Mouse (Mus musculus) hindbrain, embryonic 10.5 days (tissue): ENCODE data around the gene Slco2b1. TPM values are rescaled to one million over a fixed set of nuclear protein-coding genes. Genes with fewer than 3 reads are reported as not detected.

Experiments
- DNase-seq: peaks from one replicate; pipeline ENCODE4 v3.0.0-alpha.2; 2017; ENCODE audit warnings: low spot score
- H3K27ac ChIP-seq: fragments of 300-500 bp; sonication (generic); 2 replicates; pipeline ENCODE4 v1.5.1; 2016; ENCODE audit warnings: mild to moderate bottlenecking, moderate library complexity
- H3K27me3 ChIP-seq: fragments of 300-500 bp; sonication (generic); 2 replicates; pipeline ENCODE4 v1.6.1; 2016; ENCODE audit warnings: mild to moderate bottlenecking; ENCODE audit not compliant: poor library complexity, insufficient read depth, severe bottlenecking
- H3K36me3 ChIP-seq: fragments of 300-500 bp; sonication (generic); 2 replicates; pipeline ENCODE4 v1.6.1; 2016; ENCODE audit warnings: mild to moderate bottlenecking, moderate library complexity
- H3K4me1 ChIP-seq: fragments of 300-500 bp; sonication (generic); replicated peaks from 2 replicates; pipeline ENCODE4 v1.6.1; 2016; ENCODE audit warnings: mild to moderate bottlenecking
- H3K4me3 ChIP-seq: fragments of 300-500 bp; sonication (generic); 2 replicates; pipeline ENCODE4 v1.5.1; 2016; ENCODE audit warnings: mild to moderate bottlenecking, moderate library complexity
- H3K9me3 ChIP-seq: fragments of 300-500 bp; sonication (generic); 2 replicates; pipeline ENCODE4 v1.6.1; 2016; ENCODE audit warnings: mild to moderate bottlenecking, moderate library complexity
- WGBS: fragments of 180-500 bp; shearing (Covaris S2); methylation state at CpG from one replicate; pipeline ENCODE4 v1.1.7; 2016; 5-methylcytosine and 5-hydroxymethylcytosine counted together
- polyA plus RNA-seq: library from polyadenylated mRNA; unstranded; fragments of >200 nt; fragmentation: Nextera tagmentation; extraction: Ambion mirVana; gene quantifications from 2 replicates; pipeline ENCODE4 v1.2.1, GENCODE M21; 2016

The Slco2b1 gene
- polyA plus RNA-seq, 1 experiment from 2014 or later = 3.5 TPM

DNA sequence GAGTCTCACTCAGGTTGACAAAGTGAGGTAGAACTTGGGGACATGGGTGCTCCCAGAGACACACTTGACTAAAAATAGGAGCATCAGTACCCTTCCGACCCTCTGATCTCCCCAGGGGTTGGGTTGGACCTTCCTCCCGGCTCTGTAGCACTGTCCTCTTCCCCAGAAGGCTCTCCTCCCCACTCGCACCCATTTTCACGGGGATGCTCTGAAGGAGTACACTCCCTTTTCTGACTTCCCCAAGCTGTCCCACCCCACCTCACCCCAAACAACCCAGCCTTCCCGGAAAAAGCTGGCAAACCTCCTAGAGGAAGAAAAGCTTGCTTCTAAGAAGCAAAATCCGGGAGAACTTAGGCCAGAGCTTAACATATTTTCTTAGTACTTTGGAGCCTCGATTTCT lies 20.3 kb downstream of the Slco2b1 start:
- WGBS = 79% methylated on average over 7 of the region's 7 CpGs
- DNase-seq = no peak
- H3K27me3 ChIP-seq = peaks cover 2% of the 10 kb centered on the region; the same call in 1 of the 2 replicates
- no peaks in the 10 kb centered on the region for H3K9me3 ChIP-seq
- H3K4me1 ChIP-seq = peaks cover 14% of the 10 kb centered on the region; the same call in 1 of the 2 replicates
- H3K36me3 ChIP-seq = no peaks in the 10 kb centered on the region
- no peak overlapping the region for H3K4me3 ChIP-seq
- no peak overlapping the region for H3K27ac ChIP-seq

DNA sequence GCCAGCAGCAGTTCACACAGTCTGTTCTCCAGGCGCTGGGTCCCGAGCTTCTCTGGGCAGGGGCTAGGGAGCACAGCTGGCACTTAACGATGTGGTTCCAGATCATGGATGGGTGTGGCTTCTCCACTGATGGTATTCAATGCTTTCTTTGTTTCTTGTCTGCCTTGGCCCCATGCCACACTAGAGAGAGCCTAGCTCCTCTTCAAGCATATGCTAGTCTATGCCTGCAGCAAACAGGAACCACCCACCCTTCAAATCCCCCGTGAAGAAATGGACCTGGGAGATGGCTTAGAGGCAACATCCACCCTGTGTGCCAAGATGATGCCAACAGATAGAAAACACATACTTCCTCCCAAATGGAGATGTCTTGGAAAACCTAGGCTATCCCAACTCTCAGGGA lies 27.1 kb downstream of the Slco2b1 start:
- no peak overlapping the region for H3K27ac ChIP-seq
- WGBS = 68% methylated on average over 4 of the region's 4 CpGs
- H3K27me3 ChIP-seq = no peaks in the 10 kb centered on the region; the same call in none of the 2 replicates
- peaks cover 10% of the 10 kb centered on the region; the same call in 1 of the 2 replicates for H3K4me1 ChIP-seq
- no peak overlapping the region for H3K4me3 ChIP-seq
- no peaks in the 10 kb centered on the region for H3K9me3 ChIP-seq
- DNase-seq = no peak
- H3K36me3 ChIP-seq = no peaks in the 10 kb centered on the region

DNA sequence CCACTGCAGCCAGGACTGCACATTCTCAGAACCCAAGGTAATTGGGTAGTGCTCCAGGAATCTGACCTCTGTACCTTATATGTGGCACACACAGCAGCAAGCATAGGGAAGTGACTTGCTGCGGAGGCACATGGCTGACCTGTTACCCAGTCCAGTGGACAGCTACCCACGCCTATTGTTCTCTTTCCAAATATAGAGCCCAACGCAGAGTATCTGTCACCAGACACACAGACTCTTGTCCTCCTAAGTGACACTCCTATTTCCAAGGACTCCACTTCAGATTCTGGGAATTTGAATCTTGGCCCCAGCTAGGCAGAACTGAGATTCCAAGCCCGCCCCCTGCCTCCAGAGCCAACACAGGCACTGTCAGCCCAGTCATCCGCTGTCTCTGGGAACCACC lies 30.4 kb downstream of the Slco2b1 start:
- Histone ChIP-seq H3K9me3 (no peaks in the 10 kb centered on the region), H3K27me3 (no peaks in the 10 kb centered on the region; the same call in 1 of the 2 replicates), H3K4me1 (peaks cover 10% of the 10 kb centered on the region; the same call in 1 of the 2 replicates), H3K27ac (no peak overlapping the region), H3K4me3 (no peak overlapping the region), H3K36me3 (no peaks in the 10 kb centered on the region)
- WGBS = 76% methylated on average over 5 of the region's 5 CpGs
- no peak for DNase-seq

DNA sequence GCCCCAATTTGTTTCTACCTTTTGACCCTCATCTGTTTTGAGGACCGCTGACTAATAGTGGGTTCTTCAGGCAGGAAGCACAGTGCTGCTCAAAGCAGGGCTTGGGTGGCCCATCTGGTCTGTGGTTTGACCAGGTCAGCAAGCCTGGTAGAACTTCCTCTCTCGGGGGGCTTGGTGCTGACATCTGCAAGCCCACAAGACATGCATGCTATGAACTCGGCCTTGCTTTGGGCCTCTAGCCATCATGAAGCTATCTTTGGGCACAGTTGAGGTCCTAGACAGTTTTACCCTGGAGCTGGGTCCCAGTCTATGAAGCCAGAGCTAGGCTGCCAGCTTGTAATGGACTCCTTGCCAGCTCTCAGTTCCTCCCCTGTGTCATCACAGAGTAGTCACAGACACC lies 36.2 kb downstream of the Slco2b1 start:
- no peak for DNase-seq
- Histone ChIP-seq H3K4me3 (no peak overlapping the region), H3K27ac (no peak overlapping the region), H3K36me3 (no peaks in the 10 kb centered on the region), H3K4me1 (peaks cover 10% of the 10 kb centered on the region; the same call in 1 of the 2 replicates), H3K27me3 (no peaks in the 10 kb centered on the region), H3K9me3 (no peaks in the 10 kb centered on the region)
- 76% methylated on average over 3 of the region's 3 CpGs for WGBS

DNA sequence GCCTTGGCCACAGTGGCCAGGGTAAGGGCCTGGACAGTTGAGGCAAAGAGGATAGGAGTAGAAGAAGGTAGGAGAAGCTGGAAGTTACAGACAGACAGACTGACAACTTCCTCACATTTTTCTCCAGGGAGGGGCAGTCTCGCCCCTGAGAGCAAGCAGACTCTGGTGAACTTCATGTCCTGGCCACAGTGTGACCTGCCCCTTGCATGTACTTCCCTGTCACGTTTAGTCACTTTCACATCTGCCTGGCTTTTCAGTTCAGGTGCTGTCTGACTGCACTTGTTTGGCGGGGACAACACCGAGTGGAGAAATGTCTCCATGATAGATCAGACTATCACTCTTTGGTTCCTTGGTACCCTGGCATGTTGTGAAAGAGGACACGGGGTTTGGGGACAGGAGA lies 36.9 kb downstream of the Slco2b1 start:
- DNase-seq = no peak
- 80% methylated on average over 5 of the region's 5 CpGs for WGBS
- Histone ChIP-seq H3K36me3 (no peaks in the 10 kb centered on the region), H3K27ac (no peak overlapping the region), H3K4me1 (peaks cover 15% of the 10 kb centered on the region), H3K27me3 (no peaks in the 10 kb centered on the region), H3K9me3 (no peaks in the 10 kb centered on the region), H3K4me3 (no peak overlapping the region)

DNA sequence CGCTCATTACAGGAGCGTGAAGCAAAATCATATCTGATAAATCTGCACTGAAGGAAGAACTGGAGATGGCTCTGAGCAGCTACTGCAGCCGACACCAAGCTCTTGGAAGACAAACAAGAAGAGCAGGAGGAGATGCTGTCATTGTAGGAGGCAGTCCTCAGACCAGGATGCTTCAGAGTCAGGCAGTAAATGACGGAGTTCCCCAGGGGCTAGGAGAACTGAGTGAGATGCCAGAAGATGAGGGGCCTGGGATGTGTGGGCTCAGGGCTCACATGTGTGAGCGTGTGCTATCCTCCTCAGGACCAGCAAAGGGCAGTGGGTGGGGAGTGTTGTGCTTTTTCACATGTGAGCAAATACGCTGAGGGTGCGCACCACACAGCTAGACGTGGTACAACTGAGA lies 38.0 kb downstream of the Slco2b1 start:
- WGBS = 86% methylated on average over 8 of the region's 8 CpGs
- Histone ChIP-seq H3K36me3 (no peaks in the 10 kb centered on the region), H3K9me3 (no peaks in the 10 kb centered on the region), H3K27ac (no peak overlapping the region), H3K27me3 (no peaks in the 10 kb centered on the region), H3K4me3 (no peak overlapping the region), H3K4me1 (peaks cover 24% of the 10 kb centered on the region)
- no peak for DNase-seq

DNA sequence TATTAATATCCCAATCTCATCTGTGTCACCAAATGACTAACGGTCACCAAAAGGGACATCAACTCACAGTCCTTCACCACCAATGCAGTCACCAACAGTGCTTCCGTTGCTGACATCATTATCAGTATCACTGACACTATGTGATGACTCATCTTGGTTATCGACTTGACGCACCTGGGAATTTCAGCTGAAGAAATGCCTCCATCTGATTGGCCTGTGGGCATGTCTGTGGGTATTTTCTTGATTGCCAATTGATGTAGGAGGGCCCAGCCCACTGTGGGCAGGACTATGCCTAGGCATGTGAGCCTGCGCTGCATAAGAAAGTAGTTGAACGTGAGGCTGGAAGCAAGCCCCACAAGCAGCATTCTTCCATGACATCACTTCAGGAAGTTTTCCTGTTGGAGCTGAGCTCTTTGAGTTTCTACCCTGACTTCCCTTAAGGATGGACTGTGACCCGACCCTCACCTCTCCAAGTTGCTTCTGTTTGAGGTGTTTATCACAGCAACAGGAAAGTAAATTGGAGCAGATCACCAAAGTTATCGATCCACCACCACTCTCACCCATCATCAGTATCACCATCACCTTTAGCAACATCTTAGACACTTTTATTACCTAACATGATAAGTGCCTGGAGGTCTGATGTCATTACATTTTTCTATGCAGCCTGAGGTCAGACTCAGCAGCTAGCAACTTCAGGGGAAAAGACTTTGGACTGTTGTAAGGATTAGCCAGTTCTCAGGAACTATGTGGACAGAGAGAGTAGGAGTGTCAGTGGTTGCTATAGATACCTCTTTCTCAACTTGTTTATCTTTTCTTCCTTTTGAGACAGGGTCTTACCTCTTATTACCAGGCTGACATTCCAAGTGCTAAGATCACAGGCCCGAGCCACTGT lies 39.4 kb downstream of the Slco2b1 start:
- no peak for DNase-seq
- peaks cover 25% of the 10 kb centered on the region for H3K4me1 ChIP-seq
- H3K27me3 ChIP-seq = no peaks in the 10 kb centered on the region
- no peaks in the 10 kb centered on the region for H3K36me3 ChIP-seq
- no peak overlapping the region for H3K4me3 ChIP-seq
- no peaks in the 10 kb centered on the region for H3K9me3 ChIP-seq
- 87% methylated on average over 9 of the region's 9 CpGs for WGBS
- no peak overlapping the region for H3K27ac ChIP-seq

DNA sequence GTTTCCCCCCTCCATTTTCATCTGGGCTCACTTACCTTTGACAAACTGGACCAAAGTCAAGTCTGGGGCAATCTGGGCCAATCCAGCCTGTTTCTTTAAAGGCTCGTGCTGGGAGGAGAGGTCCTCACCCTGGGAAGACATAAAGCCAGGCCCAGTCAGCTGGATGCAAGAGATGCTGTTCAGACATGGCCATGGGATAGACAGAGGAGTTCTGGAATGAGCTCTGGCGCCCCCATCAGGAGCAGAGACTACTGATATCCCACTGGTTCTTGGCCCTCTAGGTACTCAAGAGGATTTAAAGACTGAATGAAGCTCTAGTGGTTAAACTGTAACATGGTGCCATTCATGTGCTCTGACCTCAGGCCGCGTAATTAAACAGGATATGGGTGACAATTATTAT lies 40.2 kb downstream of the Slco2b1 start:
- no peak for DNase-seq
- H3K4me3 ChIP-seq = no peak overlapping the region
- no peaks in the 10 kb centered on the region for H3K36me3 ChIP-seq
- no peaks in the 10 kb centered on the region for H3K27me3 ChIP-seq
- H3K9me3 ChIP-seq = no peaks in the 10 kb centered on the region
- 79% methylated on average over 4 of the region's 4 CpGs for WGBS
- H3K4me1 ChIP-seq = peaks cover 28% of the 10 kb centered on the region
- H3K27ac ChIP-seq = no peak overlapping the region

DNA sequence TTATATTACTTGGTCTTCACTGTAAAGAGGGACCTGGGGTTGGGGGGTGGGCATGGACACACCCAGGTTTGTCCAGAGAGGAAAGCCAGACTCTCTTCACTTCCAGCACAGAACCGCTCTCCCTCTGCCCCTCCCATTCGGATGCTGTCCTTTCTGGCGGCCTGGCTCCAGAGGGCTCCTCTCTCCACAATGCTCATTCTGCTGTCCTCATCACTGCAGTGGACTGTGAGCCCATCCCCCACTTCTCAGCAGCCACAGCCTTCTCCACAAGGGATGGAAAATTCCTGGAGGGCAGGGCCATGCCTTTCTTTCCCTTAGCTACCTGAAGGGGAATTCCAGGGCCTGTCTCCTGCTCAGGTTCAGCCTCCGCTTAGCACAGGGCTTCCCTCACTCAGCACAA lies 42.3 kb downstream of the Slco2b1 start:
- WGBS = 26% methylated on average over 4 of the region's 4 CpGs
- DNase-seq = peak; percentile 49
- Histone ChIP-seq H3K36me3 (no peaks in the 10 kb centered on the region), H3K4me1 (peaks cover 40% of the 10 kb centered on the region), H3K27me3 (no peaks in the 10 kb centered on the region), H3K27ac (peak overlapping the region; percentile 68), H3K9me3 (no peaks in the 10 kb centered on the region), H3K4me3 (no peak overlapping the region)

DNA sequence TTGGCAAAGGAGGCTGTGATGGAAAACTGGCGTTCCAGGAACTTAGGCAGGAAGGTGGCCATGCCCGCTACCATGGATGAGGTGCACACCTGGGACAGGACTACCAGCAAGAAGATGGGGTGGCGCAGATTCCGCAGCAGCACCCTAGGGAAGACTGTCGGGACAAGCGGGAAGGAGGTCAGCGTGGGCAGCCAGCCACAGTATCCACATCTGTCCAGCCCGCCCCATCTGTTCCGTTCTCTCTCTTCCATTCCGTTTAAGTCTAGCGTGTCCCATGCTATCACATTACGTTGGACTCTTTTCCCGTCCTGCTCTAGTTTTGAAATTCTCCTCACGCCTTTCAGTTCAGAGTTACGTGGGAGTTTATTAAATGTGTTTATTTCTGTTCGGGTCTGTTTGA lies 44.0 kb downstream of the Slco2b1 start:
- H3K4me3 ChIP-seq = no peak overlapping the region
- no peak overlapping the region for H3K27ac ChIP-seq
- H3K36me3 ChIP-seq = no peaks in the 10 kb centered on the region
- H3K9me3 ChIP-seq = no peaks in the 10 kb centered on the region
- WGBS = 85% methylated on average over 16 of the region's 16 CpGs
- no peaks in the 10 kb centered on the region for H3K27me3 ChIP-seq
- H3K4me1 ChIP-seq = peaks cover 40% of the 10 kb centered on the region
- no peak for DNase-seq

DNA sequence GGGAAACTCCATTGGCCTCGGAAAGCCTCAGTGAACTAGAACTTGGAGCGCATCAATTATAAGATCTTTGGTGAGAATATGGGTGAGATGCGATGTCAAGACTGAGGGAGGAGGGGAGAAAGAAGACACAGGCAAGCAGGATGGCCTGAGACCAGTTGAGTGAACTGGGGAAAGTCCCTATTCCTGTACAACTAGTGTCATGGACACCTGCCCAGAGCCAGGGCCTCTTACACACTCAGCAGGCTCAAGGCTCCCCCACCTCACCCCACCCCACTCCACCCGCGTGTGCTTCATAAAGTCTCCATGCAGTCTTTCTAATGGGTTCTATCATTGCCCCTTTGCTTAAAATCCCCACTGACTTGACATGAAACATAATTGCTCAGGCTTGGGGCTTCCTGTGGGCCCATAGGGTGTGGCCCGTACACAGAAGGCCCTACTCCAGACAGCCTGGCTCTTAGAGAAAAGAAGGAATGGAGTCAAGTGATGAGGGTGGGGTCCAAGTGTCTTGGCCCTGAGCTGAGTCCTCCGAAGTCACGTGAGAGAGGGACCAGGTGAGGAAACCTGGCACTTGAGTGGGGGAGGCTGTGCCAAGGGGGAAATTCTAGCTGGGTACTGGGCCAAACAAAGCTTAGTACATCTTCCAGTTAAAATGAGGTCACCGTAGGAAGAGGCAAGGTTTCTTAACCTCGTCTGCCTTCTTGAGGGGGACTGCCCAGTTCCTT lies 45.2 kb downstream of the Slco2b1 start:
- no peaks in the 10 kb centered on the region for H3K36me3 ChIP-seq
- peaks cover 40% of the 10 kb centered on the region for H3K4me1 ChIP-seq
- no peak for DNase-seq
- H3K27ac ChIP-seq = peak overlapping the region; percentile 70
- WGBS = 95% methylated on average over 10 of the region's 10 CpGs
- no peaks in the 10 kb centered on the region for H3K9me3 ChIP-seq
- H3K27me3 ChIP-seq = no peaks in the 10 kb centered on the region
- H3K4me3 ChIP-seq = no peak overlapping the region

DNA sequence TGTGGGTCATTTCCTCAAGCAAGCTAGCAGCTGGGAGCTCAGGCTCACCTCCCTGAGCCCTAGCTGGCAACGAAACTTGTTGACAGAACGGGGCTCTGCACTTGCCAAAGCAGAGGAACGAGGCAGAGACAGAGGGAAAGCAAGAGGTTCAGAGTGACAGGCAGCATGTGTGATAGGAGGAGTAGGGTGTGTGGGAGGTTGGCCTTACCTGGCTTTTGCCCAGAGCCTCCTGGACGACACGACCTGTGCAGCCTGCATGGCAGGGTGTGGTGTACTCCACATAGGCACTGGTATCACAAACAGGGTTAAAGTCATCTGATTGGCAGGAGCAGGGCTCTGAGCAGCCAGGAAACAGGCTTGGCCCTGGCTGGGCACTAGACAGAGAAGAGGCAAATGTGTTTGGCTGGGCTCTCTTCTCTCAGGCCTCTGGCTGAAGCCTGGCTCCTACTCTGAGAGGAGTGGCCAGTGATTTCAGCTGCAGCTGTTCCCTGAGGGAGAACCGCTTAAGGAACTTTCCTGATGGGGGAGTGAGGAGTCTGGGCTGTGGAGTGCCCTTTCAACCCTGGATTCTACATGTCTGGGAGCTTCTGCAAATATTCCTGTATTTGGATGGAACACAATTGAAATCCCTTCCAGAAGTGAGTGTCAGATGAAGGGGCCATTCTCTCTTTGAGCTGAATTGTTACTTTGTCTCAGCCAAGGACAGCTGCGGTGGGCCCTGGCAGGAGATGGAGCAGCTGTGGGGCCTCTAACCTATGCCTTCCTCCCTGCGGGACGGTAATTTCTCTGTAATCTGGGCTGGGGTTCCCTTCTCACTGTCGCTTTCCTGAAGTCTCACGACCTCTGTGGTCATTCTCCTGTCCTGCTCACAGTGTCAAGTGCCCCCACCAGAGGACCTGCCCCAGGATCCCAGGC lies 46.3 kb downstream of the Slco2b1 start:
- Histone ChIP-seq H3K4me3 (no peak overlapping the region), H3K27me3 (no peaks in the 10 kb centered on the region), H3K36me3 (no peaks in the 10 kb centered on the region), H3K9me3 (no peaks in the 10 kb centered on the region), H3K27ac (peak overlapping the region; percentile 70), H3K4me1 (peaks cover 31% of the 10 kb centered on the region)
- DNase-seq = no peak
- WGBS = 55% methylated on average over 11 of the region's 11 CpGs
